Mouse (Mus musculus) limb, embryonic 13.5 days (tissue): ENCODE data around the gene Map7d2. TPM values are rescaled to one million over a fixed set of nuclear protein-coding genes. Genes with fewer than 3 reads are reported as not detected.
A peak's percentile ranks its signal among the peaks of the same experiment; 100 is the strongest.
"Not testable (repeated sequence)": the region's sequence is repeated elsewhere in the genome, so short reads cannot be mapped to it uniquely, and the experiment has no call there.

Experiments
- ATAC-seq: fragments of 200-750 bp; cut with Nextera tagmentation; 2 replicates; pipeline ENCODE4 v1.8.0; 2017; ENCODE audit warnings: low read depth, moderate number of reproducible peaks, moderate TSS enrichment; ENCODE audit not compliant: low FRiP score
- H3K27ac ChIP-seq: fragments of 300-500 bp; sonication (generic); 2 replicates; pipeline ENCODE4 v1.5.1; 2015; ENCODE audit warnings: inconsistent platforms, mild to moderate bottlenecking, moderate library complexity
- H3K27me3 ChIP-seq: fragments of 300-500 bp; sonication (generic); 2 replicates; pipeline ENCODE4 v1.6.1; 2015; ENCODE audit warnings: mild to moderate bottlenecking, inconsistent platforms
- H3K36me3 ChIP-seq: fragments of 300-500 bp; sonication (generic); 2 replicates; pipeline ENCODE4 v1.6.1; 2015; ENCODE audit warnings: inconsistent platforms, mild to moderate bottlenecking, moderate library complexity
- H3K4me1 ChIP-seq: fragments of 300-500 bp; sonication (generic); 2 replicates; pipeline ENCODE4 v1.6.1; 2015; ENCODE audit warnings: inconsistent platforms
- H3K4me2 ChIP-seq: fragments of 300-500 bp; sonication (generic); replicated peaks from 2 replicates; pipeline ENCODE4 v1.6.1; 2015; ENCODE audit warnings: inconsistent platforms, mild to moderate bottlenecking, moderate library complexity
- H3K4me3 ChIP-seq: fragments of 300-500 bp; sonication (generic); 2 replicates; pipeline ENCODE4 v1.5.1; 2015; ENCODE audit warnings: moderate library complexity, mild to moderate bottlenecking, inconsistent platforms
- H3K9ac ChIP-seq: fragments of 300-500 bp; sonication (generic); 2 replicates; pipeline ENCODE4 v1.6.1; 2015; ENCODE audit warnings: mild to moderate bottlenecking, inconsistent platforms
- H3K9me3 ChIP-seq: fragments of 300-500 bp; sonication (generic); 2 replicates; pipeline ENCODE4 v1.6.1; 2016; ENCODE audit warnings: inconsistent platforms
- WGBS: fragments of 180-500 bp; shearing (Covaris S2); methylation state at CpG from one replicate; pipeline ENCODE4 v1.1.7; 2015; 5-methylcytosine and 5-hydroxymethylcytosine counted together
- polyA plus RNA-seq: library from polyadenylated mRNA; unstranded; fragments of >200 nt; fragmentation: Nextera tagmentation; extraction: Ambion mirVana; gene quantifications from 2 replicates; pipeline ENCODE4 v1.2.1, GENCODE M21; 2015

Map7d2 gene
- 1.5 and 2.0 TPM in 2 replicates for polyA plus RNA-seq

DNA sequence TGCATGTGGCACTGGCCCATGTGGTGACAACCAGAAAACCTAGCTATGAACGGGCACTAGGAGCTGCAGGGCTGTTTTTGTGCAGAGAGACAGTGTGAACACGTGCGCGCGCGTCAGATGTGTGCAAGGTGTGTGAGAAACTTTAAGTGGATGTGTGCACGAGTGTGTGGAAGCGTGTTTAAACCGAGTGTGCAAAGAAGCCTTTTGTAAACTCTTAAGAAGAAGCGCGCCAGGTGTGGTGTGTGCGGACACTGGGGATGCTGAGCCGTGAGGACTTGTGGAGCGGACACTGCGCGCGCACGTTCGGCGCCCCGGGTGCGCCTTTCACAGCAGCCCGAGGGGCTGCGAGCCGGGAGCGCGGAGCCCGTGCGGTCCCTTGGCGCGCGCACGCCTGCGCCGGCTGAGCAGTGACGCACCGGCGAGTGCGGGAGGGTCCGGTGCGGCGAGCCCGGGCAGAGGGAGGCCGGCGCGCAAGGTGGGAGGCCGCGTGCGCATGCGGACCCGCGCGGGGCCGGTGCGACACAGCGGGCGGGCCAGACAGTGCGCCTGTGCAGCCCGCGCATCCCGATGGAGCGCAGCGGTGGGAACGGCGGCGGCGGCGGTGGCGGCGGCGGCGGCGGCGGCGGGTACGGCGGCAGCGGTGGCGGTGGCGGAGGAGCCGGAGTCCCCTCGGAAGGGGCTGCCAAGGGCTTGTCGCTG, at the start of gene Map7d2:
Gene Map7d2 (plus strand): TSS at position 443 of the 699 bp plus-strand sequence.
- Histone ChIP-seq H3K9me3 (no peaks in the 10 kb centered on the region), H3K4me1 (no peaks in the 10 kb centered on the region), H3K4me3 (peak within 1 kb of the TSS; percentile 54), H3K27me3 (peaks cover 49% of the 10 kb centered on the region), H3K9ac (peak within 1 kb of the TSS; percentile 45), H3K36me3 (no peaks in the 10 kb centered on the region), H3K27ac (no peak within 1 kb of the TSS), H3K4me2 (peak within 1 kb of the TSS; percentile 91)
- ATAC-seq, result peak; percentile 75
- WGBS, result 13% methylated on average over 35 of the region's 83 CpGs

- H3K27ac ChIP-seq, result peak within 1 kb of the TSS; percentile 75
- peaks cover 4% of the 10 kb centered on the region for H3K4me1 ChIP-seq
- peak within 1 kb of the TSS; percentile 58 for H3K4me2 ChIP-seq
- peaks cover 3% of the 10 kb centered on the region; the same call in 1 of the 2 replicates for H3K36me3 ChIP-seq
- H3K9ac ChIP-seq, result peak within 1 kb of the TSS; percentile 77
- 18% methylated on average over 56 of the region's 76 CpGs for WGBS
- peak; percentile 98 for ATAC-seq
- no peaks in the 10 kb centered on the region for H3K9me3 ChIP-seq
- H3K27me3 ChIP-seq, result peaks cover 6% of the 10 kb centered on the region; the same call in 1 of the 2 replicates
- peak within 1 kb of the TSS; percentile 65 for H3K4me3 ChIP-seq
These were observed 42.3 kb upstream of the Map7d2 start, which contains the start of gene Eif1ax for GRCm38 (mm10) chrX:159371831-159372752. Gene Eif1ax (plus strand): TSS chrX:159372178.

DNA sequence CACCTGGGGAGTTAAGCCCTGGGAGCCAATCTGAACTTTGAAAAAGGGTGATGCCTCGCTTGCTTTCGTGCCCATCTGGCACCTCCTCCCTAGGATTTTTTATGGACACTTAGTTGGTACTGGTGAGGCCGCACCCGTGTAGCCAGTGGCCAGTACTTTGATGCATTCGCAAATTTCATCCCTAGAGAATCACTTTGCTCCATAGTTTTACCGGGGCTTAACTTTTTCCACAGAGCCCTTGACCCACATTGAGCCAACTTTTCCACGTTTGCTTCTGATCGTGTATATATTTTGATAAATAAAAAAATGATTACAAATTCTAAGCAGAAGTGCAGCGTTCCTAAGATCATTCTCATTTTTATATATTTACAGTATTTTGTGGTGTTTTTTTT, 41.6 kb upstream of the Map7d2 start:
- Histone ChIP-seq H3K27ac (peak overlapping the region; percentile 75; the same call in 1 of the 2 replicates), H3K9me3 (no peaks in the 10 kb centered on the region), H3K9ac (peak overlapping the region; percentile 77), H3K4me1 (peaks cover 4% of the 10 kb centered on the region), H3K36me3 (peaks cover 6% of the 10 kb centered on the region), H3K4me2 (peak overlapping the region; percentile 58), H3K27me3 (peaks cover 6% of the 10 kb centered on the region; the same call in 1 of the 2 replicates), H3K4me3 (peak overlapping the region; percentile 65)
- WGBS, result 19% methylated on average over 9 of the region's 9 CpGs
- no peak for ATAC-seq

DNA sequence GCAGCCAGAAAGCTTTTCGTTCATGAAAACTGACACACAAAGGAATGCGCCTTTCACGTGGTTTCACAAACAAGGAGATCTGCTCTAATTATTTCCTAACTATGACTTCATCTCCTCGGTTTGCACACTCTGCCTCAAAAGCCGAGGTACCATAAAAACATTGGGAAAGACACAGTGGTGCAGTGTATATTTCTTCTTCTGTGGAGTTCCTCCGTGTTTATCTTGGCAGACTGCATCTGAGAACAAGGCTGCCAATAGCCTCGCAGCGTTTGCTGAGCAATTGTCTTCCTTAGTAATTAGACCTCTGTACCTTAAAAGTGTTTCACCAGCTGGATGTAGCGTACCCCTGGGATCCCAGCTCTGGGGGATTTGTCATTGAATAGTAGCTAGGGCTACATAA, 27.3 kb upstream of the Map7d2 start:
- H3K4me1 ChIP-seq, result no peaks in the 10 kb centered on the region
- no peaks in the 10 kb centered on the region for H3K9me3 ChIP-seq
- no peaks in the 10 kb centered on the region for H3K27me3 ChIP-seq
- no peak overlapping the region for H3K4me3 ChIP-seq
- H3K36me3 ChIP-seq, result peaks cover 16% of the 10 kb centered on the region; the same call in 1 of the 2 replicates
- no peak for ATAC-seq
- no peak overlapping the region for H3K9ac ChIP-seq
- no peak overlapping the region for H3K4me2 ChIP-seq
- 79% methylated on average over 9 of the region's 9 CpGs for WGBS
- H3K27ac ChIP-seq, result no peak overlapping the region

DNA sequence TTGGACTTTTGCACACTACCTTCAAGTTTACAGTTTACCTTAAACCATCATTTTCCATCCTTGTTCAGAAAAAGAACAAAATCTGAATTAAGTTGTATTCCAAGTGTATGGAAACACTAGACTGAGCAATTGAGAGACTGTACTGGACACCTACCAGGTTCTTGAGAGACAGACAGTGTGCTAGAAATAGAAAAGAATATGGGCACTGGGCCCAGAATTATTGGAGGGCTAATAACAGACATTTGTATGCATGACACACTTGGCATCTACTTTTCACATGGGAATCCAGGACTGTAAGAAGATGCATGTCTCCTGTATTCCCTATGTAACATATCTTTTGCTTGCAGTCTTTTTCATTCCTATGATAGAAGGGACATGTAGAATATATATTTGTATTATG, 25.4 kb upstream of the Map7d2 start:
- no peak for ATAC-seq

DNA sequence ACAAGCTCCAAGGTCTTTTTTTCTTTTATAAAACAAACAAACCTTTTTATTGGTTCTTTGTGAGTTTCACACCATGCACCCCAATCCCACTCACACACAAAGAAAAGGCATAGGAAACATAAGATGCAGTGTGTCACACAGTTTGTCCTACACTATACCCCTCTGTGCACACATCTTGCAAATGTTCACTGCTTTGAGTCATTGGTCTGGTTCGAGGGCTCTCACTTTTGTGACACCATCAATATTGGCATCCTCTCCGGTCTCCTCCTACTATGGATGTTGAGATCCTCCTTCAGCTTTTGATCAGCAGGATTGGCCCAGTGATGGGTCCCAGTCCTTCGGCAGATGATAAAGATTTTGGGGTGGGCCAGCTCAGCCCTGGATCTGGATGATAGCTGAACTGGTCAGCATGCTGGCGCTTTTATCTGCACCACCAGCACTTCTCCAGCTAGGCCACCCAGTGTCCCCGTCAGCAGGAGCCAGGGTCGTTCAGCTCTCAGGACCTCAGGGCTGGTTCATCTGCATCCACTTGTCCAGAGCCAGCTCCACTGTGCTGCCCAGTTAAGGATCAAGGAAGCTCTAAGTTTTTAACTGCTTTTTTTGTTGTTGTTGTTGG, 23.9 kb upstream of the Map7d2 start:
- 85% methylated on average over 6 of the region's 6 CpGs for WGBS

More for the DNA sequence above, 25.4 kb upstream of the Map7d2 start:
- Histone ChIP-seq H3K9me3 (no peaks in the 10 kb centered on the region), H3K27ac (no peak overlapping the region), H3K4me2 (no peak overlapping the region), H3K4me3 (no peak overlapping the region), H3K9ac (no peak overlapping the region), H3K27me3 (no peaks in the 10 kb centered on the region), H3K36me3 (peaks cover 8% of the 10 kb centered on the region; the same call in 1 of the 2 replicates), H3K4me1 (no peaks in the 10 kb centered on the region)

DNA sequence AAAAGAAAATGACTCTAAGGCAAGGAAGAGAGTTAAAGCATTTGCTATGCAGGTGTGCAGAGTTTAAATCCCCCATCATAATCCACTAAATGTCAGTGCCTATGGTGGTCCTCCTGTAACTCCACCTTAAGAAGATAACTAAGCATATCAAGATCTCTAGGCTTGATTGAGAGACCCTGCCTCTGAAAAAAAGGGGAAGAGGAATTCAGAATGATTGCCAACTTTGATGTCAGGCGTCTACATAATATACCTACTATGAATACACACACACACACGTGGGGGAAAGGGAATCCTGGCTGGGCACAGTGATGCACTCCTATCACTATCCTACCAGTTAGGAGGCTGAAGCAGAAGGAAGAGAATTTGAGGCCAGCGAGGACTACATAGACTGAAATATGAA, 23.1 kb upstream of the Map7d2 start:
- no peaks in the 10 kb centered on the region for H3K36me3 ChIP-seq
- ATAC-seq, result no peak
- no peak overlapping the region for H3K27ac ChIP-seq
- no peak overlapping the region for H3K9ac ChIP-seq
- no peaks in the 10 kb centered on the region for H3K9me3 ChIP-seq
- no peaks in the 10 kb centered on the region for H3K27me3 ChIP-seq
- no peaks in the 10 kb centered on the region for H3K4me1 ChIP-seq
- no peak overlapping the region for H3K4me2 ChIP-seq
- no peak overlapping the region for H3K4me3 ChIP-seq
- WGBS, result 83% methylated on average over 3 of the region's 3 CpGs

More for the DNA sequence above, 23.9 kb upstream of the Map7d2 start:
- Histone ChIP-seq H3K36me3 (peaks cover 7% of the 10 kb centered on the region; the same call in 1 of the 2 replicates), H3K4me2 (no peak overlapping the region), H3K9me3 (no peaks in the 10 kb centered on the region), H3K27ac (no peak overlapping the region), H3K27me3 (no peaks in the 10 kb centered on the region), H3K9ac (no peak overlapping the region), H3K4me1 (no peaks in the 10 kb centered on the region), H3K4me3 (no peak overlapping the region)
- ATAC-seq, result no peak

DNA sequence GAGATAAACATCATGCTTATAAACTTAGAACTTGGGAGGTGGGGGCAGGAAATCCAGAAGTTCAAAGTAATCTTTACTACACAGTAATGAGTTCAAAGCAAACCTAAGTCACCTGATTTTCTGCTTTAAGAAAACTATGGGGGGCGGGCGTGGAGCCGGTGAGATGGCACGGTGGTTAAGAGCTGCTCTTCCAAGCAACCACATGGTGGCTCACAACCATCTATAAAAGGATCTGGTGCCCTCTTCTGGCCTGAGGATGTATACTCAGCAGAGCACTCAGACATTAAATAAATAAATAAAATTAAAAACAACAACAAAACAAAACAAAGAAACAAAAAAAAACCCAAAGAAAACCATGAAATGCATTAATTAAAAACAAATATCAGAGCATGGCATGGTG, 5.1 kb upstream of the Map7d2 start:
- Histone ChIP-seq H3K27ac (no peak overlapping the region), H3K4me2 (no peak overlapping the region), H3K9me3 (no peaks in the 10 kb centered on the region), H3K4me3 (no peak overlapping the region), H3K9ac (no peak overlapping the region), H3K4me1 (no peaks in the 10 kb centered on the region), H3K27me3 (peaks cover 10% of the 10 kb centered on the region), H3K36me3 (no peaks in the 10 kb centered on the region)
- no peak for ATAC-seq
- 21% methylated on average over 4 of the region's 4 CpGs for WGBS

DNA sequence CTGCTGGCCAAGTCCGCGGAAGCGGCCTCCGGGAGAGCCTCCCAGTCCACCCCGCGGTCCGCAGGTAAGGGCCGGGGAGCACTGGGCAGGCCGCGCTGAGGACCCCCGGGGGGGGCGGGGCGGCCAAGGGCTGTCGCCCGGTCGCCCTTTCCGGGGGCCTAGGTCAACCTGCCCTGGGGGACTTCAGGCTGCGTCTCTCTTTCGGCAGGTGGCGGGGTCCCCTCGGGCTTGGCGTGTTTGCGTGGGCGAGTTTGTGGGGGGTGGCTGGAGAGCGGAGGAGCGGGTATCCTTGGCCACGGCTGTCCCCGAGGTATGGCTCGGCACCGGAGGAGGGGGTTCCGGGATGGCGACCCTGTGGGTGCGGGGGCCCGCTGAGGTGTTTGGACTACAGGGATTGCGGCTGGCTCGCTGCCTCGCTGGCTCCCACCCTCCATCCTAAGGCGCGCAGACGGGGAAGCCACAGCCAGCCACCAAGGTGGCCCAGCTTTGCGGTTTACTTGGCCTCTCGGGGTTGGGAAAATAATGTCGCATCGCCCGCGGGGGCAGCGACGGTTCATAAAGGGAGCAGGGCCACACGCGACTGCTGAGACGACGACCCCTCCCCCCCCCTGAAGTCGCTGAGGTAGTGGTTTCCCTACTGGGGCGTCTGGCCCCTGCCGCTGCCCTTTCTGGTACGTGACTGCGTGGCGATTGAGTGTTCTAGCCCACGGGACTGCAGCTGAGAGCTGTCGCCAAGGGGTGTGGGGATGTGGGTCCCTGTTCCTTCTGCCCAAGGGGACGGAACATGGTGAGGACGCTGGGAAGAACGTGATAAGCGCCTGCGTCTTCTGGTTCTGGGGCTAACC, 679 bp downstream of the Map7d2 start:
- Histone ChIP-seq H3K4me3 (peak overlapping the region; percentile 54), H3K27ac (no peak overlapping the region), H3K9ac (peak overlapping the region; percentile 45), H3K4me1 (no peaks in the 10 kb centered on the region), H3K27me3 (peaks cover 50% of the 10 kb centered on the region), H3K36me3 (no peaks in the 10 kb centered on the region), H3K4me2 (peak overlapping the region; percentile 91), H3K9me3 (no peaks in the 10 kb centered on the region)
- peak; percentile 61 for ATAC-seq
- WGBS, result 12% methylated on average over 53 of the region's 65 CpGs

DNA sequence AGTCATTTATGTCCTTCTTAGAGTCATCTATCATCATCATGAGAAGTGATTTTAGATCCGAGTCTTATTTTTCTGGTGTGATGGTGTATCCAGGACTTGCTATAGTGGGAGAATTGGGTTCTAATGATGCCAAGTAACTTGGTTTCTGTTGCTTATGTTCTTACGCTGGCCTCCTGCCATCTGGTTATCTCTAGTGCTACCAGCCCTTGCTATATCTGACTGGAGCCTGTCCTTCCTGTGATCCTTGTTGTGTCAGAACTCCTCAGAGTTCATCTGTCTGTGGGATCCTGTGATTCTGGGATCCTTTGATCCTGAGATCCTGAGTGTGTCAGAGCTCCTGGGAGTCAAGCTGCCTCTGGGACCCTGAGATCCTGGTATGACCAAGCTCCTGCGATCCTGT, 16.1 kb downstream of the Map7d2 start:
- H3K4me2 ChIP-seq, H3K9me3 ChIP-seq, ATAC-seq, H3K4me1 ChIP-seq, H3K4me3 ChIP-seq, H3K27me3 ChIP-seq, H3K36me3 ChIP-seq, H3K27ac ChIP-seq, H3K9ac ChIP-seq: not testable (repeated sequence)
- WGBS, result 82% methylated on average over 3 of the region's 3 CpGs

DNA sequence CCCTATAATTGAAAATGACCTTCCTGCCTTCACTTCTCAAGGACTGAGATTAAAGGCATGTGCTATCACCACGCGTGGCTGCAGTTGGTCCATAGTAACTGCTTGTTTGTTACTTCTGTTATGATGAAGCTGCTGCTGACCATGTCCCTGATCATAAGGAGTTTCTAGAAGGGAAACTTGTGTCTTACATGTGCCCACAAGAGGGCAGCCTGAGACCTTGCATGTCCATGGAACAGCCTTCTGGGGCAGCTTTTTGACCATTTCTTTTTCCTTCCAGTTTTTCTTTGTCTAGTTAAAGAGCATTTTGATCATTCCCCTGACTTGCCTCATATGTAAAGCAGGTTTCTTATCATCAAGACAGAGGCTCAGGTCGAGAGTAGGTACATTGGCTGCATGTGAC, 27.8 kb downstream of the Map7d2 start:
- 29% methylated on average over 3 of the region's 3 CpGs for WGBS

More for the DNA sequence above, 27.8 kb downstream of the Map7d2 start:
- Histone ChIP-seq H3K27ac (no peak overlapping the region), H3K4me1 (no peaks in the 10 kb centered on the region), H3K4me3 (no peak overlapping the region), H3K9me3 (no peaks in the 10 kb centered on the region), H3K27me3 (no peaks in the 10 kb centered on the region), H3K4me2 (no peak overlapping the region), H3K36me3 (no peaks in the 10 kb centered on the region), H3K9ac (no peak overlapping the region)
- no peak; the same call in 1 of the 2 replicates for ATAC-seq
